Mouse (Mus musculus): ENCODE data around the gene Lpin3. TPM values are rescaled to one million over a fixed set of nuclear protein-coding genes. Genes with fewer than 3 reads are reported as not detected.

The Lpin3 gene
- total RNA-seq, 2 experiments from 2014 or later = 2.1 to 2.2 TPM

GRCm38 (mm10) chr2:160940930-160941709 is 60.6 kb downstream of the Lpin3 start:
- peak; percentile 45 for DNase-seq

GRCm38 (mm10) chr2:160942443-160942842 is 62.0 kb downstream of the Lpin3 start:
- DNase-seq = no peak

GRCm38 (mm10) chr2:160951595-160951994 is 71.1 kb downstream of the Lpin3 start:
- no peak for DNase-seq

GRCm38 (mm10) chr2:160953131-160953873 is 72.8 kb downstream of the Lpin3 start:
- no peak for DNase-seq

- no peak for DNase-seq
Measured at GRCm38 (mm10) chr2:160954541-160954940, 74.1 kb downstream of the Lpin3 start.

GRCm38 (mm10) chr2:160955331-160955730 is 74.9 kb downstream of the Lpin3 start:
- DNase-seq = peak; percentile 36

Other genes with a start within 250 kb of the Lpin3 start
- 10 to 100 TPM; 56.2 to 63.2 TPM for gene Top1, start 234.8 kb upstream of the Lpin3 start, total RNA-seq (2021)
- 10 to 100 TPM; 92.0 to 93.6 TPM for gene Plcg1, start 149.4 kb upstream of the Lpin3 start, total RNA-seq (2021)
- gene Zhx3, start 7.7 kb upstream of the Lpin3 start, total RNA-seq (2021) = 10 to 100 TPM; 22.8 to 24.9 TPM
- 1 to 10 TPM; 8.8 to 9.6 TPM for gene Emilin3, start 31.7 kb downstream of the Lpin3 start, total RNA-seq (2021)
- 10 to 100 TPM; 58.2 to 59.6 TPM for gene Chd6, start 228.4 kb downstream of the Lpin3 start, total RNA-seq (2021)